Mouse (Mus musculus): ENCODE measurements around the gene Ciz1. TPM values are rescaled to one million over a fixed set of nuclear protein-coding genes. Genes with fewer than 3 reads are reported as not detected.

Gene Ciz1
- total and polyA plus RNA-seq, 3 experiments, result 62.9 to 306 (median 213) TPM

- H3K4me1 ChIP-seq (ENCODE audit: insufficient read depth, low read depth, low read length), result peaks cover 17% of the 10 kb centered on the region
- H3K27me3 ChIP-seq (ENCODE audit: insufficient read depth, low read length), result peaks cover 21% of the 10 kb centered on the region
- DNase-seq (ENCODE audit: low spot score), result peak; percentile 49
- no peak for ATAC-seq (ENCODE audit: extremely low read depth, insufficient number of reproducible peaks, low FRiP score, poor library complexity, severe bottlenecking)
- no peak overlapping the region for H3K4me3 ChIP-seq (ENCODE audit: low read depth, low read length)
- H3K36me3 ChIP-seq (replicated peaks), result peaks cover 72% of the 10 kb centered on the region
- TF ChIP-seq GATA1 (IDR thresholded peaks at IDR 0.05; ENCODE audit: borderline replicate concordance, low read length) (no peak), CTCF (IDR thresholded peaks at IDR 0.05; ENCODE audit: low read depth, low read length) (peak; percentile 84)
- H3K9me3 ChIP-seq (replicated peaks), result no peaks in the 10 kb centered on the region
Observed at GRCm38 (mm10) chr2:32307941-32308760, 44.0 kb upstream of the Ciz1 start.

- Histone ChIP-seq H3K36me3 (replicated peaks) (peaks cover 63% of the 10 kb centered on the region), H3K27me3 (ENCODE audit: insufficient read depth, low read length) (peaks cover 25% of the 10 kb centered on the region), H3K4me1 (ENCODE audit: insufficient read depth, low read depth, low read length) (peaks cover 17% of the 10 kb centered on the region), H3K4me3 (ENCODE audit: low read depth, low read length) (no peak overlapping the region), H3K9me3 (replicated peaks) (no peaks in the 10 kb centered on the region)
- ATAC-seq (ENCODE audit: extremely low read depth, insufficient number of reproducible peaks, low FRiP score, poor library complexity, severe bottlenecking) (no peak), DNase-seq (ENCODE audit: low spot score) (no peak)
- TF ChIP-seq GATA1 (IDR thresholded peaks at IDR 0.05; ENCODE audit: borderline replicate concordance, low read length) (no peak), GATA2 (IDR thresholded peaks at IDR 0.05; ENCODE audit: borderline replicate concordance, low read depth, low read length) (no peak), CTCF (IDR thresholded peaks at IDR 0.05; ENCODE audit: low read depth, low read length) (no peak), TAL1 (conservative IDR thresholded peaks at IDR 0.05; ENCODE audit: low read depth, low read length) (no peak), POLR2AphosphoS5 (IDR thresholded peaks at IDR 0.05; ENCODE audit: insufficient replicate concordance, low read depth, low read length) (no peak)
Observed at GRCm38 (mm10) chr2:32308870-32309568, 43.1 kb upstream of the Ciz1 start.

GRCm38 (mm10) chr2:32310096-32310845 lies 41.9 kb upstream of the Ciz1 start:
- DNase-seq (ENCODE audit: low spot score) (no peak), ATAC-seq (ENCODE audit: extremely low read depth, insufficient number of reproducible peaks, low FRiP score, poor library complexity, severe bottlenecking) (no peak)
- H3K9me3 ChIP-seq (replicated peaks), result no peaks in the 10 kb centered on the region
- peaks cover 33% of the 10 kb centered on the region for H3K27me3 ChIP-seq (ENCODE audit: insufficient read depth, low read length)
- H3K36me3 ChIP-seq (replicated peaks), result peaks cover 51% of the 10 kb centered on the region
- TF ChIP-seq GATA2 (IDR thresholded peaks at IDR 0.05; ENCODE audit: borderline replicate concordance, low read depth, low read length) (no peak), CTCF (IDR thresholded peaks at IDR 0.05; ENCODE audit: low read depth, low read length) (no peak), GATA1 (IDR thresholded peaks at IDR 0.05; ENCODE audit: borderline replicate concordance, low read length) (no peak), TAL1 (conservative IDR thresholded peaks at IDR 0.05; ENCODE audit: low read depth, low read length) (no peak), POLR2AphosphoS5 (IDR thresholded peaks at IDR 0.05; ENCODE audit: insufficient replicate concordance, low read depth, low read length) (no peak)
- no peak overlapping the region for H3K4me3 ChIP-seq (ENCODE audit: low read depth, low read length)
- peaks cover 17% of the 10 kb centered on the region for H3K4me1 ChIP-seq (ENCODE audit: insufficient read depth, low read depth, low read length)

GRCm38 (mm10) chr2:32311443-32312317 lies 40.4 kb upstream of the Ciz1 start:
- DNase-seq (ENCODE audit: low spot score) (no peak), ATAC-seq (ENCODE audit: extremely low read depth, insufficient number of reproducible peaks, low FRiP score, poor library complexity, severe bottlenecking) (no peak)
- no peak for TF ChIP-seq GATA2 (IDR thresholded peaks at IDR 0.05; ENCODE audit: borderline replicate concordance, low read depth, low read length)
- Histone ChIP-seq H3K27me3 (ENCODE audit: insufficient read depth, low read length) (peaks cover 41% of the 10 kb centered on the region), H3K4me3 (ENCODE audit: low read depth, low read length) (peak overlapping the region; percentile 65; the same call in 1 of the 2 replicates), H3K9me3 (replicated peaks) (no peaks in the 10 kb centered on the region), H3K4me1 (ENCODE audit: insufficient read depth, low read depth, low read length) (peaks cover 17% of the 10 kb centered on the region), H3K36me3 (replicated peaks) (peaks cover 37% of the 10 kb centered on the region)

GRCm38 (mm10) chr2:32312318-32312964 lies 39.7 kb upstream of the Ciz1 start:
- TF ChIP-seq GATA1 (IDR thresholded peaks at IDR 0.05; ENCODE audit: borderline replicate concordance, low read length), result no peak
- TF ChIP-seq TAL1 (conservative IDR thresholded peaks at IDR 0.05; ENCODE audit: low read depth, low read length), result no peak
- TF ChIP-seq POLR2AphosphoS5 (IDR thresholded peaks at IDR 0.05; ENCODE audit: insufficient replicate concordance, low read depth, low read length), result no peak
- no peak for TF ChIP-seq GATA2 (IDR thresholded peaks at IDR 0.05; ENCODE audit: borderline replicate concordance, low read depth, low read length)
- TF ChIP-seq CTCF (IDR thresholded peaks at IDR 0.05; ENCODE audit: low read depth, low read length), result no peak
- peaks cover 17% of the 10 kb centered on the region for H3K4me1 ChIP-seq (ENCODE audit: insufficient read depth, low read depth, low read length)
- H3K27me3 ChIP-seq (ENCODE audit: insufficient read depth, low read length), result peaks cover 49% of the 10 kb centered on the region
- peaks cover 29% of the 10 kb centered on the region for H3K36me3 ChIP-seq (replicated peaks)
- ATAC-seq (ENCODE audit: extremely low read depth, insufficient number of reproducible peaks, low FRiP score, poor library complexity, severe bottlenecking) (no peak), DNase-seq (ENCODE audit: low spot score) (peak; percentile 69)
- no peaks in the 10 kb centered on the region for H3K9me3 ChIP-seq (replicated peaks)
- H3K4me3 ChIP-seq (ENCODE audit: low read depth, low read length), result peak overlapping the region; percentile 65; the same call in 1 of the 2 replicates

Data from G1E (cell line).